Mouse (Mus musculus) yolk sac, embryonic 10.5 days (tissue): Measurements from ENCODE around the gene Taf6.
"Not testable (repeated sequence)": the region's sequence is repeated elsewhere in the genome, so short reads cannot be mapped to it uniquely, and the experiment has no call there.

Source experiments
- DNase-seq: peaks from one replicate; pipeline ENCODE4 v3.0.0-alpha.2; 2017; ENCODE audit warnings: low spot score

The Taf6 gene

GRCm38 (mm10) chr5:138186950-138187638 lies at the start of gene Taf6, which contains the start of gene Cnpy4:
Gene Taf6, minus strand, starts transcription at chr5:138187451.
Gene Cnpy4, plus strand, starts transcription at chr5:138187485.
- DNase-seq = peak; percentile 86

- DNase-seq = no peak
Observed at GRCm38 (mm10) chr5:138234224-138234623, 47.0 kb upstream of the Taf6 start.

- DNase-seq = no peak
Observed at GRCm38 (mm10) chr5:138233778-138234177, 46.5 kb upstream of the Taf6 start.

- no peak for DNase-seq
Observed at GRCm38 (mm10) chr5:138229511-138229910, 42.3 kb upstream of the Taf6 start.

- no peak for DNase-seq
Observed at GRCm38 (mm10) chr5:138228026-138228425, 40.8 kb upstream of the Taf6 start.

- no peak for DNase-seq
Observed at GRCm38 (mm10) chr5:138227367-138227766, 40.1 kb upstream of the Taf6 start.

- no peak for DNase-seq
Observed at GRCm38 (mm10) chr5:138226491-138226890, 39.2 kb upstream of the Taf6 start.

GRCm38 (mm10) chr5:138225700-138226099 lies 38.4 kb upstream of the Taf6 start, which contains the start of gene Nxpe5:
Gene Nxpe5, plus strand, starts transcription at chr5:138225898.
- no peak for DNase-seq

GRCm38 (mm10) chr5:138223287-138223686 lies 36.0 kb upstream of the Taf6 start:
- DNase-seq = no peak

GRCm38 (mm10) chr5:138222111-138222510 lies 34.9 kb upstream of the Taf6 start:
- peak; percentile 55 for DNase-seq

GRCm38 (mm10) chr5:138219864-138220263 lies 32.6 kb upstream of the Taf6 start:
- no peak for DNase-seq

- DNase-seq = not testable (repeated sequence)
Observed at GRCm38 (mm10) chr5:138216632-138217031, 29.4 kb upstream of the Taf6 start.

GRCm38 (mm10) chr5:138207873-138208272 lies 20.6 kb upstream of the Taf6 start:
- no peak for DNase-seq

GRCm38 (mm10) chr5:138207253-138207652 lies 20.0 kb upstream of the Taf6 start:
- no peak for DNase-seq

GRCm38 (mm10) chr5:138202086-138202485 lies 14.8 kb upstream of the Taf6 start:
- DNase-seq = no peak

- DNase-seq = no peak
Observed at GRCm38 (mm10) chr5:138199576-138199975, 12.3 kb upstream of the Taf6 start.

- DNase-seq = no peak
Observed at GRCm38 (mm10) chr5:138195463-138195862, 8.2 kb upstream of the Taf6 start.

- peak; percentile 35 for DNase-seq
Observed at GRCm38 (mm10) chr5:138194755-138195345, 7.6 kb upstream of the Taf6 start.

GRCm38 (mm10) chr5:138193771-138194727 lies 6.8 kb upstream of the Taf6 start, which contains the start of gene Mblac1:
Gene Mblac1, plus strand, starts transcription at chr5:138194314.
- DNase-seq = peak; percentile 89

- DNase-seq = peak; percentile 77
Observed at GRCm38 (mm10) chr5:138187661-138188306, 533 bp upstream of the Taf6 start.

GRCm38 (mm10) chr5:138173217-138173616 lies 14.0 kb downstream of the Taf6 start:
- no peak for DNase-seq
